Mouse (Mus musculus) embryonic facial prominence, embryonic 12.5 days (tissue): Measurements from ENCODE around the gene Angptl7. TPM values are rescaled to one million over a fixed set of nuclear protein-coding genes. Genes with fewer than 3 reads are reported as not detected.
A peak's percentile ranks its signal among the peaks of the same experiment; 100 is the strongest.

ENCODE experiments used
- ATAC-seq: fragments of 200-750 bp; cut with Nextera tagmentation; 2 replicates; pipeline ENCODE4 v1.8.0; 2017; ENCODE audit not compliant: insufficient number of reproducible peaks, insufficient read depth, low FRiP score, low TSS enrichment
- H3K27ac ChIP-seq: fragments of 300-500 bp; sonication (generic); 2 replicates; pipeline ENCODE4 v1.5.1; 2016; ENCODE audit warnings: mild to moderate bottlenecking
- H3K27me3 ChIP-seq: fragments of 300-500 bp; sonication (generic); 2 replicates; pipeline ENCODE4 v1.6.1; 2016; ENCODE audit warnings: mild to moderate bottlenecking, moderate library complexity
- H3K36me3 ChIP-seq: fragments of 300-500 bp; sonication (generic); 2 replicates; pipeline ENCODE4 v1.6.1; 2016; ENCODE audit warnings: mild to moderate bottlenecking
- H3K4me1 ChIP-seq: fragments of 300-500 bp; sonication (generic); 2 replicates; pipeline ENCODE4 v1.6.1; 2016
- H3K4me2 ChIP-seq: fragments of 300-500 bp; sonication (generic); replicated peaks from 2 replicates; pipeline ENCODE4 v1.6.1; 2016; ENCODE audit warnings: mild to moderate bottlenecking, moderate library complexity
- H3K4me3 ChIP-seq: fragments of 300-500 bp; sonication (generic); 2 replicates; pipeline ENCODE4 v1.5.1; 2016; ENCODE audit warnings: mild to moderate bottlenecking
- H3K9ac ChIP-seq: fragments of 300-500 bp; sonication (generic); 2 replicates; pipeline ENCODE4 v1.6.1; 2016; ENCODE audit warnings: mild to moderate bottlenecking, moderate library complexity
- H3K9me3 ChIP-seq: fragments of 300-500 bp; sonication (generic); 2 replicates; pipeline ENCODE4 v1.6.1; 2016; ENCODE audit warnings: mild to moderate bottlenecking, moderate library complexity
- WGBS: fragments of 180-500 bp; shearing (Covaris S2); methylation state at CpG from one replicate; pipeline ENCODE4 v1.1.7; 2016; 5-methylcytosine and 5-hydroxymethylcytosine counted together
- polyA plus RNA-seq: library from polyadenylated mRNA; unstranded; fragments of >200 nt; fragmentation: Nextera tagmentation; extraction: Ambion mirVana; gene quantifications from 2 replicates; pipeline ENCODE4 v1.2.1, GENCODE M21; 2016

Gene Angptl7
- polyA plus RNA-seq, 1 experiment from 2014 or later: 1.0 TPM

- no peak for ATAC-seq
- Histone ChIP-seq H3K36me3 (peaks cover 86% of the 10 kb centered on the region), H3K9me3 (no peaks in the 10 kb centered on the region), H3K4me1 (no peaks in the 10 kb centered on the region), H3K27ac (no peak overlapping the region), H3K9ac (no peak overlapping the region), H3K4me2 (no peak overlapping the region), H3K27me3 (no peaks in the 10 kb centered on the region), H3K4me3 (no peak overlapping the region)
- WGBS: 88% methylated on average over 7 of the region's 7 CpGs
Observed at GRCm38 (mm10) chr4:148491448-148491847, 8.8 kb downstream of the Angptl7 start.

GRCm38 (mm10) chr4:148490502-148490901 is 9.8 kb downstream of the Angptl7 start:
- Histone ChIP-seq H3K27ac (no peak overlapping the region), H3K4me1 (no peaks in the 10 kb centered on the region), H3K27me3 (no peaks in the 10 kb centered on the region), H3K9me3 (no peaks in the 10 kb centered on the region), H3K4me2 (no peak overlapping the region), H3K4me3 (no peak overlapping the region), H3K9ac (no peak overlapping the region), H3K36me3 (peaks cover 86% of the 10 kb centered on the region)
- no peak for ATAC-seq
- 84% methylated on average over 6 of the region's 6 CpGs for WGBS

GRCm38 (mm10) chr4:148487841-148488240 is 12.4 kb downstream of the Angptl7 start:
- Histone ChIP-seq H3K9ac (no peak overlapping the region), H3K4me1 (no peaks in the 10 kb centered on the region), H3K4me3 (no peak overlapping the region), H3K27ac (no peak overlapping the region), H3K36me3 (peaks cover 92% of the 10 kb centered on the region), H3K9me3 (no peaks in the 10 kb centered on the region), H3K27me3 (no peaks in the 10 kb centered on the region), H3K4me2 (no peak overlapping the region)
- WGBS: 72% methylated on average over 2 of the region's 2 CpGs
- ATAC-seq: no peak

GRCm38 (mm10) chr4:148484511-148484910 is 15.7 kb downstream of the Angptl7 start:
- H3K27me3 ChIP-seq: no peaks in the 10 kb centered on the region
- ATAC-seq: no peak
- H3K36me3 ChIP-seq: peaks cover 93% of the 10 kb centered on the region
- WGBS: 96% methylated on average over 12 of the region's 12 CpGs
- no peaks in the 10 kb centered on the region for H3K4me1 ChIP-seq
- H3K27ac ChIP-seq: no peak overlapping the region
- H3K9me3 ChIP-seq: no peaks in the 10 kb centered on the region
- H3K4me3 ChIP-seq: no peak overlapping the region
- no peak overlapping the region for H3K9ac ChIP-seq
- H3K4me2 ChIP-seq: no peak overlapping the region

- no peaks in the 10 kb centered on the region for H3K27me3 ChIP-seq
- no peak overlapping the region for H3K4me2 ChIP-seq
- no peak overlapping the region for H3K4me3 ChIP-seq
- no peaks in the 10 kb centered on the region for H3K4me1 ChIP-seq
- H3K27ac ChIP-seq: no peak overlapping the region
- ATAC-seq: no peak
- H3K9me3 ChIP-seq: no peaks in the 10 kb centered on the region
- peaks cover 87% of the 10 kb centered on the region for H3K36me3 ChIP-seq
- WGBS: 67% methylated on average over 2 of the region's 2 CpGs
- H3K9ac ChIP-seq: no peak overlapping the region
Observed at GRCm38 (mm10) chr4:148481557-148482168, 18.6 kb downstream of the Angptl7 start.

- no peak overlapping the region for H3K4me3 ChIP-seq
- no peaks in the 10 kb centered on the region for H3K9me3 ChIP-seq
- H3K36me3 ChIP-seq: peaks cover 86% of the 10 kb centered on the region
- no peak for ATAC-seq
- H3K9ac ChIP-seq: no peak overlapping the region
- WGBS: 91% methylated on average over 2 of the region's 2 CpGs
- H3K27me3 ChIP-seq: no peaks in the 10 kb centered on the region
- H3K4me2 ChIP-seq: no peak overlapping the region
- H3K27ac ChIP-seq: no peak overlapping the region
- H3K4me1 ChIP-seq: no peaks in the 10 kb centered on the region
Observed at GRCm38 (mm10) chr4:148480245-148480644, 20.0 kb downstream of the Angptl7 start.

- peaks cover 3% of the 10 kb centered on the region; the same call in 1 of the 2 replicates for H3K4me1 ChIP-seq
- ATAC-seq: no peak
- no peak overlapping the region for H3K9ac ChIP-seq
- 87% methylated on average over 5 of the region's 5 CpGs for WGBS
- H3K36me3 ChIP-seq: peaks cover 71% of the 10 kb centered on the region
- no peaks in the 10 kb centered on the region for H3K9me3 ChIP-seq
- no peak overlapping the region for H3K4me3 ChIP-seq
- no peak overlapping the region for H3K4me2 ChIP-seq
- H3K27ac ChIP-seq: no peak overlapping the region
- no peaks in the 10 kb centered on the region for H3K27me3 ChIP-seq
Observed at GRCm38 (mm10) chr4:148473496-148473895, 26.8 kb downstream of the Angptl7 start.

- peaks cover 80% of the 10 kb centered on the region for H3K36me3 ChIP-seq
- no peaks in the 10 kb centered on the region for H3K27me3 ChIP-seq
- no peaks in the 10 kb centered on the region for H3K9me3 ChIP-seq
- H3K4me1 ChIP-seq: peaks cover 3% of the 10 kb centered on the region; the same call in 1 of the 2 replicates
- no peak overlapping the region for H3K4me3 ChIP-seq
- no peak overlapping the region for H3K9ac ChIP-seq
- ATAC-seq: no peak
- 91% methylated on average over 8 of the region's 8 CpGs for WGBS
- H3K4me2 ChIP-seq: no peak overlapping the region
- no peak overlapping the region for H3K27ac ChIP-seq
Observed at GRCm38 (mm10) chr4:148472436-148473174, 27.7 kb downstream of the Angptl7 start.

GRCm38 (mm10) chr4:148471363-148471806 is 28.9 kb downstream of the Angptl7 start:
- no peak overlapping the region for H3K4me2 ChIP-seq
- no peaks in the 10 kb centered on the region for H3K9me3 ChIP-seq
- peaks cover 3% of the 10 kb centered on the region; the same call in 1 of the 2 replicates for H3K4me1 ChIP-seq
- no peaks in the 10 kb centered on the region for H3K27me3 ChIP-seq
- no peak for ATAC-seq
- H3K36me3 ChIP-seq: peaks cover 80% of the 10 kb centered on the region
- WGBS: 47% methylated on average over 10 of the region's 10 CpGs
- H3K4me3 ChIP-seq: no peak overlapping the region
- no peak overlapping the region for H3K9ac ChIP-seq
- H3K27ac ChIP-seq: 0 out of 2 replicates have a peak overlapping the region, but pooled peaks have one; percentile 54

GRCm38 (mm10) chr4:148469487-148470252 is 30.6 kb downstream of the Angptl7 start:
- peaks cover 3% of the 10 kb centered on the region; the same call in 1 of the 2 replicates for H3K4me1 ChIP-seq
- no peaks in the 10 kb centered on the region for H3K9me3 ChIP-seq
- no peak overlapping the region for H3K4me2 ChIP-seq
- no peak overlapping the region for H3K27ac ChIP-seq
- peaks cover 82% of the 10 kb centered on the region for H3K36me3 ChIP-seq
- ATAC-seq: no peak
- WGBS: 86% methylated on average over 11 of the region's 11 CpGs
- no peak overlapping the region for H3K9ac ChIP-seq
- no peaks in the 10 kb centered on the region for H3K27me3 ChIP-seq
- no peak overlapping the region for H3K4me3 ChIP-seq

GRCm38 (mm10) chr4:148468396-148468795 is 31.9 kb downstream of the Angptl7 start:
- peaks cover 3% of the 10 kb centered on the region; the same call in 1 of the 2 replicates for H3K4me1 ChIP-seq
- WGBS: 92% methylated on average over 10 of the region's 10 CpGs
- H3K27me3 ChIP-seq: no peaks in the 10 kb centered on the region
- no peak overlapping the region for H3K9ac ChIP-seq
- no peak overlapping the region for H3K27ac ChIP-seq
- ATAC-seq: no peak
- H3K36me3 ChIP-seq: peaks cover 92% of the 10 kb centered on the region
- H3K4me3 ChIP-seq: no peak overlapping the region
- no peaks in the 10 kb centered on the region for H3K9me3 ChIP-seq
- no peak overlapping the region for H3K4me2 ChIP-seq
